Mouse (Mus musculus) gastrocnemius, adult 8-10 months (tissue): ENCODE data around the gene Wrap73. TPM values are rescaled to one million over a fixed set of nuclear protein-coding genes. Genes with fewer than 3 reads are reported as not detected.
A peak's percentile ranks its signal among the peaks of the same experiment; 100 is the strongest.

Experiments
- DNase-seq, 2 experiments: peaks; one replicate each; pipeline ENCODE4 v3.0.0; 2022; ENCODE audit warnings: low spot score in 2 of 2
- total RNA-seq, 4 experiments: library from RNA; stranded (reverse); gene quantifications; 2 replicates each; pipeline ENCODE4 v1.2.4; 2022

Gene Wrap73
- total RNA-seq, 4 experiments from 2014 or later, result 10.4 to 12.8 (median 11.4) TPM

- no peak for DNase-seq
Measured at GRCm38 (mm10) chr4:154139671-154140181, 2.4 kb upstream of the Wrap73 start.

- no peak for DNase-seq
Measured at GRCm38 (mm10) chr4:154140182-154140212, 2.2 kb upstream of the Wrap73 start, which contains the start of gene Trp73. TSS of gene Trp73 (minus strand) at chr4:154140208.

GRCm38 (mm10) chr4:154140213-154141008 lies 1.8 kb upstream of the Wrap73 start:
- DNase-seq, result no peak

- no peak for DNase-seq
Measured at GRCm38 (mm10) chr4:154141009-154141867, 934 bp upstream of the Wrap73 start.

- no peak for DNase-seq
Measured at GRCm38 (mm10) chr4:154144712-154145111, 2.5 kb downstream of the Wrap73 start.

GRCm38 (mm10) chr4:154146342-154146741 lies 4.2 kb downstream of the Wrap73 start:
- no peak for DNase-seq

- DNase-seq, result peak in 1 of 2 experiments; percentile 15
Measured at GRCm38 (mm10) chr4:154154104-154154503, 11.9 kb downstream of the Wrap73 start.

GRCm38 (mm10) chr4:154156050-154156449 lies 13.9 kb downstream of the Wrap73 start:
- no peak for DNase-seq

- DNase-seq, result no peak
Measured at GRCm38 (mm10) chr4:154157970-154158662, 15.9 kb downstream of the Wrap73 start.

- DNase-seq, result peak; percentile 70 to 73
Measured at GRCm38 (mm10) chr4:154159002-154159401, 16.8 kb downstream of the Wrap73 start.

- no peak for DNase-seq
Measured at GRCm38 (mm10) chr4:154159961-154160537, 17.9 kb downstream of the Wrap73 start.

- peak; percentile 95 for DNase-seq
Measured at GRCm38 (mm10) chr4:154160538-154161390, 18.6 kb downstream of the Wrap73 start, which contains the start of gene Tprgl. TSS of gene Tprgl (minus strand) at chr4:154160666.

GRCm38 (mm10) chr4:154163296-154163695 lies 21.1 kb downstream of the Wrap73 start:
- DNase-seq, result peak; percentile 44 to 49

- DNase-seq, result no peak
Measured at GRCm38 (mm10) chr4:154167053-154167452, 24.9 kb downstream of the Wrap73 start.

- no peak for DNase-seq
Measured at GRCm38 (mm10) chr4:154170021-154170420, 27.8 kb downstream of the Wrap73 start.

GRCm38 (mm10) chr4:154170506-154171150 lies 28.5 kb downstream of the Wrap73 start, which contains the start of gene Megf6:
TSS of gene Megf6 (plus strand) at chr4:154170730.
- no peak for DNase-seq

GRCm38 (mm10) chr4:154171151-154171930 lies 29.2 kb downstream of the Wrap73 start:
- no peak for DNase-seq

GRCm38 (mm10) chr4:154171931-154172604 lies 29.9 kb downstream of the Wrap73 start:
- DNase-seq, result no peak

- DNase-seq, result peak in 1 of 2 experiments; percentile 69
Measured at GRCm38 (mm10) chr4:154177257-154177656, 35.1 kb downstream of the Wrap73 start.
